Mouse (Mus musculus) thymus, postnatal 0 days (tissue): ENCODE results near the gene Arhgef28. TPM values are rescaled to one million over a fixed set of nuclear protein-coding genes. Genes with fewer than 3 reads are reported as not detected.

Experiments used
- DNase-seq: peaks from one replicate; pipeline ENCODE4 v3.0.0-alpha.2; 2015; ENCODE audit warnings: low spot score
- polyA plus RNA-seq: library from polyadenylated mRNA; unstranded; fragments of >200 nt; fragmentation: Nextera tagmentation; extraction: Ambion mirVana; gene quantifications from 2 replicates; pipeline ENCODE4 v1.2.1, GENCODE M21; 2015

The Arhgef28 gene
- polyA plus RNA-seq, 1 experiment from 2014 or later = 3.7 TPM

- DNase-seq = no peak
Measured at GRCm38 (mm10) chr13:97853356-97853968, 352.8 kb downstream of the Arhgef28 start.

Other genes with a start within 250 kb of the Arhgef28 start
- 29.8 and 31.7 TPM in 2 replicates for gene Utp15, start 56.6 kb upstream of the Arhgef28 start, polyA plus RNA-seq
- 28.4 and 28.5 TPM in 2 replicates for gene Ankra2, start 56.6 kb upstream of the Arhgef28 start, polyA plus RNA-seq
- not detected in 2 replicates for gene Gm21976, start 73.4 kb upstream of the Arhgef28 start, polyA plus RNA-seq
- 813 and 840 TPM in 2 replicates for gene Btf3, start 110.6 kb upstream of the Arhgef28 start, polyA plus RNA-seq
- 0.04 TPM in 1 of 2 replicates, not detected in the other for gene Foxd1, start 147.8 kb upstream of the Arhgef28 start, polyA plus RNA-seq